Mouse (Mus musculus) forebrain, embryonic 15.5 days (tissue): ENCODE data around the gene Klhl1. TPM values are rescaled to one million over a fixed set of nuclear protein-coding genes. Genes with fewer than 3 reads are reported as not detected.
"Not testable (repeated sequence)": the region's sequence is repeated elsewhere in the genome, so short reads cannot be mapped to it uniquely, and the experiment has no call there.

Experiments used
- ATAC-seq: fragments of 200-750 bp; cut with Nextera tagmentation; replicated peaks from 2 replicates; pipeline ENCODE4 v1.8.0; 2017; ENCODE audit warnings: mild to moderate bottlenecking, moderate TSS enrichment, moderate library complexity
- H3K27ac ChIP-seq: fragments of 300-500 bp; sonication (generic); replicated peaks from 2 replicates; pipeline ENCODE4 v1.5.1; 2015; ENCODE audit warnings: mild to moderate bottlenecking, inconsistent platforms
- H3K27me3 ChIP-seq: fragments of 300-500 bp; sonication (generic); 2 replicates; pipeline ENCODE4 v1.6.1; 2015; ENCODE audit warnings: inconsistent platforms
- H3K36me3 ChIP-seq: fragments of 300-500 bp; sonication (generic); 2 replicates; pipeline ENCODE4 v1.6.1; 2015; ENCODE audit warnings: mild to moderate bottlenecking, inconsistent platforms
- H3K4me1 ChIP-seq: fragments of 300-500 bp; sonication (generic); 2 replicates; pipeline ENCODE4 v1.6.1; 2015; ENCODE audit warnings: inconsistent platforms
- H3K4me2 ChIP-seq: fragments of 300-500 bp; sonication (generic); replicated peaks from 2 replicates; pipeline ENCODE4 v1.6.1; 2015; ENCODE audit warnings: mild to moderate bottlenecking, inconsistent platforms
- H3K4me3 ChIP-seq: fragments of 300-500 bp; sonication (generic); 2 replicates; pipeline ENCODE4 v1.5.1; 2015; ENCODE audit warnings: mild to moderate bottlenecking, inconsistent platforms
- H3K9ac ChIP-seq: fragments of 300-500 bp; sonication (generic); replicated peaks from 2 replicates; pipeline ENCODE4 v1.6.1; 2015; ENCODE audit warnings: mild to moderate bottlenecking, inconsistent platforms
- H3K9me3 ChIP-seq: fragments of 300-500 bp; sonication (generic); 2 replicates; pipeline ENCODE4 v1.6.1; 2016; ENCODE audit warnings: inconsistent platforms
- WGBS: fragments of 180-500 bp; shearing (Covaris S2); methylation state at CpG from one replicate; pipeline ENCODE4 v1.1.7; 2015; ENCODE audit warnings: mixed read lengths; 5-methylcytosine and 5-hydroxymethylcytosine counted together
- polyA plus RNA-seq: library from polyadenylated mRNA; unstranded; fragments of >200 nt; fragmentation: Nextera tagmentation; extraction: Ambion mirVana; gene quantifications from 2 replicates; pipeline ENCODE4 v1.2.1, GENCODE M21; 2015

The Klhl1 gene
- polyA plus RNA-seq, 1 experiment from 2014 or later: 1.9 TPM

DNA sequence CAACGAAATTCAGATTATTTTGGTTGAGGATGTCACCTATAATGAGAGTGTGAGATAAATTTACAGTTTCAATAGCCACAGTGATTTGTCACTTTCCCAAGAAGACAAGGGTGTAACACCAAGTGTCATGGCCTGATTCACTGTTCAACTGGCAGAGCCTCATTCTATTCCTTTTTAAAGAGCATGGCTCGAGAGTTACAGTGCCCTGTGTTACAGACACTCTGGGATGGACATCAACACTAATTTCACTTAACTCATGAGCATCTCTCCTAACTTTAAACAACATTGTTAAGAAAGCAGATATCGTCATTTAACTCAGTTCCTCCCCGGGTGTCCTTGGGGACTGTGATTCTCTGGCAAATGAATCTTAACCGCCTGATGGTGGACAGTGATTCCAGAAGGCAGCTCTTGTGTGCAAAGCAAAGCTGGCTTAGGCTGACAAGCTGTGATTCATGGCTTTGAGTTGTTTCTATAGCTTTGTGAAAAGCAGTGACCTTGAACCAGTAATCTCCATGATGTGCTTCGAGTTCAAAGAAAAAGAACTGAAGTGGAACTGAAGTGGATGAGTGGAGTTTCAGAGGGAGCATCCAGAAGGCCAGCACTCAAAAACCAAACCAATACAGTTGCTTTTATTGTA lies 301.0 kb downstream of the Klhl1 start:
- Histone ChIP-seq H3K9me3 (no peaks in the 10 kb centered on the region), H3K4me3 (no peak overlapping the region), H3K27ac (no peak overlapping the region), H3K4me2 (no peak overlapping the region), H3K9ac (no peak overlapping the region), H3K4me1 (no peaks in the 10 kb centered on the region), H3K27me3 (no peaks in the 10 kb centered on the region), H3K36me3 (no peaks in the 10 kb centered on the region)
- WGBS: 68% methylated on average over 6 of the region's 6 CpGs
- no peak for ATAC-seq

GRCm38 (mm10) chr14:96194795-96195194 lies 324.1 kb downstream of the Klhl1 start:
- WGBS: 92% methylated on average over 15 of the region's 16 CpGs
- not testable (repeated sequence) for H3K4me2 ChIP-seq, H3K4me3 ChIP-seq, H3K27ac ChIP-seq, H3K36me3 ChIP-seq, H3K9ac ChIP-seq, ATAC-seq, H3K27me3 ChIP-seq, H3K4me1 ChIP-seq, H3K9me3 ChIP-seq

- Histone ChIP-seq H3K27ac (no peak overlapping the region), H3K9me3 (no peaks in the 10 kb centered on the region), H3K4me2 (no peak overlapping the region), H3K36me3 (no peaks in the 10 kb centered on the region), H3K4me1 (no peaks in the 10 kb centered on the region), H3K9ac (no peak overlapping the region), H3K27me3 (no peaks in the 10 kb centered on the region), H3K4me3 (no peak overlapping the region)
- WGBS: 94% methylated on average over 2 of the region's 2 CpGs
- no peak for ATAC-seq
Measured at GRCm38 (mm10) chr14:96174546-96174945, 344.4 kb downstream of the Klhl1 start.

GRCm38 (mm10) chr14:96143137-96143536 lies 375.8 kb downstream of the Klhl1 start:
- Histone ChIP-seq H3K4me1 (no peaks in the 10 kb centered on the region), H3K36me3 (no peaks in the 10 kb centered on the region), H3K4me2 (no peak overlapping the region), H3K4me3 (no peak overlapping the region), H3K9me3 (no peaks in the 10 kb centered on the region), H3K9ac (no peak overlapping the region), H3K27ac (no peak overlapping the region), H3K27me3 (no peaks in the 10 kb centered on the region)
- 69% methylated on average over 9 of the region's 9 CpGs for WGBS
- no peak for ATAC-seq

GRCm38 (mm10) chr14:96140246-96140645 lies 378.7 kb downstream of the Klhl1 start:
- no peaks in the 10 kb centered on the region for H3K27me3 ChIP-seq
- H3K9ac ChIP-seq: no peak overlapping the region
- no peak overlapping the region for H3K4me3 ChIP-seq
- no peaks in the 10 kb centered on the region for H3K9me3 ChIP-seq
- ATAC-seq: no peak
- 90% methylated on average over 2 of the region's 2 CpGs for WGBS
- H3K36me3 ChIP-seq: no peaks in the 10 kb centered on the region
- no peaks in the 10 kb centered on the region for H3K4me1 ChIP-seq
- no peak overlapping the region for H3K27ac ChIP-seq
- H3K4me2 ChIP-seq: no peak overlapping the region

DNA sequence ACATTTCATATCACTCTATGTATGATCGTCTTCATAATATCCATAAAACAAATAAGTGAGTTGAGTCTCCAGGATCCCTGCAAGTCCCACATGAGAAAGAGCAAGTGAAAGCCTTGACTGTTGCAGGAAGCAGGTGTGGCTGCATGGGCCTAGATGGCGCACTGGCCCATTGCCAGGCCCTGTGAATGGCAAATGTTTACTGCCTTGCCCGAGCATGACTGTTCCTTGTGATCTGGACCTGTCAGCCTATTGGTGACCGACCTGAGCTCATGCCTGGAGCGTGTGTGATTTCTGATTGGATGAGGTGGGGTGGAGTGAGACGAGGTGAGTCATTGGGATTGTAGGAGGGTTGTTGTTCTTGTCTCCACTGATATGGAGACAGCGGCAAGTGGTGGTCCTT lies 411.5 kb downstream of the Klhl1 start:
- no peak overlapping the region for H3K27ac ChIP-seq
- H3K4me3 ChIP-seq: no peak overlapping the region
- no peaks in the 10 kb centered on the region for H3K9me3 ChIP-seq
- no peak overlapping the region for H3K9ac ChIP-seq
- H3K36me3 ChIP-seq: no peaks in the 10 kb centered on the region
- H3K4me1 ChIP-seq: no peaks in the 10 kb centered on the region
- ATAC-seq: no peak
- 72% methylated on average over 7 of the region's 7 CpGs for WGBS
- H3K27me3 ChIP-seq: no peaks in the 10 kb centered on the region
- no peak overlapping the region for H3K4me2 ChIP-seq

- Histone ChIP-seq H3K4me3 (no peak overlapping the region), H3K27me3 (no peaks in the 10 kb centered on the region), H3K9me3 (no peaks in the 10 kb centered on the region), H3K9ac (no peak overlapping the region), H3K4me1 (no peaks in the 10 kb centered on the region), H3K27ac (no peak overlapping the region), H3K36me3 (no peaks in the 10 kb centered on the region), H3K4me2 (no peak overlapping the region)
- 19% methylated on average over 6 of the region's 6 CpGs for WGBS
- no peak for ATAC-seq
Measured at GRCm38 (mm10) chr14:96081681-96082207, 437.2 kb downstream of the Klhl1 start.

DNA sequence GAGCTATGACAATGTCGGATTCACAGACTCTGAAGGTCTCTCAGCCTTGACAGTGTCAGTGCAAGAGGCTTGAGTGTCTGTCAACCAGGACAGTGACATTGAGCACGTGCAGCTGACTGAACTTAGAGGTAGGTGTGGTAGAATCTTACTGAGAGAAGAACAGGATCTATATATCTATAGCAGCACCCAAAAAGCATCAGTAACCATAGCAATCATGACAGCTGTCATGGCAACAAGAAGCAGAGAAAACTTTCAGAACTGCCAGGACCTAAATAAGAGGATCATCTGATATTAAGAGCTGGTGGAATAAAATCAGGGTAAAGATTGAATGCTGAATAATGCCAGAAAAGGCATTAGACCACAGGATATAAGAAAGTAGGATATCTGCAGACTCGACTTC lies 453.0 kb downstream of the Klhl1 start:
- ATAC-seq: no peak
- Histone ChIP-seq H3K36me3 (no peaks in the 10 kb centered on the region), H3K27me3 (no peaks in the 10 kb centered on the region)

More for the DNA sequence above, 453.0 kb downstream of the Klhl1 start:
- Histone ChIP-seq H3K9ac (no peak overlapping the region), H3K4me1 (no peaks in the 10 kb centered on the region), H3K27ac (no peak overlapping the region), H3K4me2 (no peak overlapping the region), H3K9me3 (no peaks in the 10 kb centered on the region), H3K4me3 (no peak overlapping the region)
- WGBS: 81% methylated on average over 3 of the region's 3 CpGs
